Mouse (Mus musculus): ENCODE measurements around the gene Mta3. TPM values are rescaled to one million over a fixed set of nuclear protein-coding genes. Genes with fewer than 3 reads are reported as not detected.

Gene Mta3
- total and polyA plus RNA-seq, 2 experiments from 2014 or later: 35.7 to 38.9 TPM

GRCm38 (mm10) chr17:83699062-83699724, 6.8 kb upstream of the Mta3 start:
- DNase-seq (no peak), ATAC-seq (no peak)
- H3K36me3 ChIP-seq (ENCODE audit: insufficient read depth): no peaks in the 10 kb centered on the region
- no peak overlapping the region for H3K27ac ChIP-seq (ENCODE audit: low read depth, low read length)
- no peaks in the 10 kb centered on the region for H3K4me1 ChIP-seq (ENCODE audit: insufficient read depth)
- no peak overlapping the region for H3K9ac ChIP-seq
- H3K4me3 ChIP-seq (ENCODE audit: low read depth, low read length): no peak overlapping the region
- no peak for TF ChIP-seq CTCF (IDR thresholded peaks at IDR 0.05; ENCODE audit: low read depth)
- no peaks in the 10 kb centered on the region for H3K9me3 ChIP-seq (ENCODE audit: low read length)
- 87% methylated on average over 8 of the region's 8 CpGs for WGBS
- no peaks in the 10 kb centered on the region for H3K27me3 ChIP-seq (ENCODE audit: insufficient read depth, low read length)
- no peak overlapping the region for H3K4me2 ChIP-seq (ENCODE audit: low read depth)

GRCm38 (mm10) chr17:83700125-83700524, 5.8 kb upstream of the Mta3 start:
- 87% methylated on average over 9 of the region's 9 CpGs for WGBS
- no peak for TF ChIP-seq CTCF (IDR thresholded peaks at IDR 0.05; ENCODE audit: low read depth)
- DNase-seq (no peak), ATAC-seq (no peak)
- H3K9ac ChIP-seq: no peak overlapping the region
- H3K36me3 ChIP-seq (ENCODE audit: insufficient read depth): no peaks in the 10 kb centered on the region
- H3K4me1 ChIP-seq (ENCODE audit: insufficient read depth): no peaks in the 10 kb centered on the region
- no peak overlapping the region for H3K27ac ChIP-seq (ENCODE audit: low read depth, low read length)
- H3K27me3 ChIP-seq (ENCODE audit: insufficient read depth, low read length): no peaks in the 10 kb centered on the region
- H3K4me3 ChIP-seq (ENCODE audit: low read depth, low read length): no peak overlapping the region
- no peaks in the 10 kb centered on the region for H3K9me3 ChIP-seq (ENCODE audit: low read length)
- no peak overlapping the region for H3K4me2 ChIP-seq (ENCODE audit: low read depth)

- H3K4me2 ChIP-seq (ENCODE audit: low read depth): no peak overlapping the region
- H3K9me3 ChIP-seq (ENCODE audit: low read length): no peaks in the 10 kb centered on the region
- no peak overlapping the region for H3K4me3 ChIP-seq (ENCODE audit: low read depth, low read length)
- H3K4me1 ChIP-seq (ENCODE audit: insufficient read depth): no peaks in the 10 kb centered on the region
- ATAC-seq: no peak
- H3K9ac ChIP-seq: no peak overlapping the region
- no peak overlapping the region for H3K27ac ChIP-seq (ENCODE audit: low read depth, low read length)
- 78% methylated on average over 5 of the region's 5 CpGs for WGBS
- no peaks in the 10 kb centered on the region for H3K36me3 ChIP-seq (ENCODE audit: insufficient read depth)
- no peak for DNase-seq
- TF ChIP-seq CTCF (IDR thresholded peaks at IDR 0.05; ENCODE audit: low read depth): no peak
- H3K27me3 ChIP-seq (ENCODE audit: insufficient read depth, low read length): no peaks in the 10 kb centered on the region
These were observed 1.5 kb upstream of the Mta3 start for GRCm38 (mm10) chr17:83704469-83704868.

- Histone ChIP-seq H3K4me2 (ENCODE audit: low read depth) (peak overlapping the region; percentile 93), H3K27me3 (ENCODE audit: insufficient read depth, low read length) (no peaks in the 10 kb centered on the region), H3K36me3 (ENCODE audit: insufficient read depth) (0 out of 2 replicates have a peak, but pooled peaks cover 3% of the 10 kb centered on the region), H3K9me3 (ENCODE audit: low read length) (no peaks in the 10 kb centered on the region), H3K4me3 (ENCODE audit: low read depth, low read length) (peak overlapping the region; percentile 61), H3K9ac (peak overlapping the region; percentile 80), H3K4me1 (ENCODE audit: insufficient read depth) (no peaks in the 10 kb centered on the region), H3K27ac (ENCODE audit: low read depth, low read length) (peak overlapping the region; percentile 77)
- 1% methylated on average over 32 of the region's 38 CpGs for WGBS
- DNase-seq (peak; percentile 81), ATAC-seq (peak; percentile 72)
- 0 out of 2 replicates have a peak, but pooled peaks have one; percentile 4 for TF ChIP-seq CTCF (IDR thresholded peaks at IDR 0.05; ENCODE audit: low read depth)
These were observed 429 bp upstream of the Mta3 start for GRCm38 (mm10) chr17:83705352-83706115.

GRCm38 (mm10) chr17:83706594-83707126, 697 bp downstream of the Mta3 start:
- Histone ChIP-seq H3K4me3 (ENCODE audit: low read depth, low read length) (peak overlapping the region; percentile 61), H3K9ac (peak overlapping the region; percentile 80), H3K4me1 (ENCODE audit: insufficient read depth) (no peaks in the 10 kb centered on the region), H3K4me2 (ENCODE audit: low read depth) (peak overlapping the region; percentile 93), H3K9me3 (ENCODE audit: low read length) (no peaks in the 10 kb centered on the region), H3K36me3 (ENCODE audit: insufficient read depth) (0 out of 2 replicates have a peak, but pooled peaks cover 3% of the 10 kb centered on the region), H3K27ac (ENCODE audit: low read depth, low read length) (peak overlapping the region; percentile 77), H3K27me3 (ENCODE audit: insufficient read depth, low read length) (no peaks in the 10 kb centered on the region)
- DNase-seq: no peak
- peak; percentile 72 for ATAC-seq
- TF ChIP-seq CTCF (IDR thresholded peaks at IDR 0.05; ENCODE audit: low read depth): no peak
- WGBS: 1% methylated on average over 19 of the region's 19 CpGs

GRCm38 (mm10) chr17:83707372-83707771, 1.4 kb downstream of the Mta3 start:
- Histone ChIP-seq H3K4me1 (ENCODE audit: insufficient read depth) (no peaks in the 10 kb centered on the region), H3K4me3 (ENCODE audit: low read depth, low read length) (no peak overlapping the region), H3K27ac (ENCODE audit: low read depth, low read length) (no peak overlapping the region), H3K36me3 (ENCODE audit: insufficient read depth) (0 out of 2 replicates have a peak, but pooled peaks cover 3% of the 10 kb centered on the region), H3K9ac (peak overlapping the region; percentile 80; the same call in 1 of the 2 replicates), H3K4me2 (ENCODE audit: low read depth) (peak overlapping the region; percentile 93), H3K27me3 (ENCODE audit: insufficient read depth, low read length) (no peaks in the 10 kb centered on the region), H3K9me3 (ENCODE audit: low read length) (no peaks in the 10 kb centered on the region)
- WGBS: 68% methylated on average over 4 of the region's 4 CpGs
- DNase-seq (no peak), ATAC-seq (no peak)
- TF ChIP-seq CTCF (IDR thresholded peaks at IDR 0.05; ENCODE audit: low read depth): no peak

GRCm38 (mm10) chr17:83707846-83708245, 1.9 kb downstream of the Mta3 start:
- H3K36me3 ChIP-seq (ENCODE audit: insufficient read depth): 0 out of 2 replicates have a peak, but pooled peaks cover 3% of the 10 kb centered on the region
- no peak for TF ChIP-seq CTCF (IDR thresholded peaks at IDR 0.05; ENCODE audit: low read depth)
- H3K9ac ChIP-seq: no peak overlapping the region
- no peaks in the 10 kb centered on the region for H3K27me3 ChIP-seq (ENCODE audit: insufficient read depth, low read length)
- H3K9me3 ChIP-seq (ENCODE audit: low read length): no peaks in the 10 kb centered on the region
- H3K4me3 ChIP-seq (ENCODE audit: low read depth, low read length): no peak overlapping the region
- DNase-seq: no peak
- H3K4me1 ChIP-seq (ENCODE audit: insufficient read depth): no peaks in the 10 kb centered on the region
- no peak for ATAC-seq
- H3K27ac ChIP-seq (ENCODE audit: low read depth, low read length): no peak overlapping the region
- 92% methylated on average over 6 of the region's 6 CpGs for WGBS
- H3K4me2 ChIP-seq (ENCODE audit: low read depth): no peak overlapping the region
